Mouse (Mus musculus) frontal cortex, postnatal 14 days (tissue): ENCODE measurements around the gene Tnrc18.

Source experiments
- DNase-seq, 2 experiments: peaks; one replicate each; pipeline ENCODE4 v3.0.0; 2022; ENCODE audit warnings: low spot score in 2 of 2

Tnrc18 gene

GRCm38 (mm10) chr5:142778135-142778534 lies 39.3 kb downstream of the Tnrc18 start:
- no peak for DNase-seq

- DNase-seq = no peak
Measured at GRCm38 (mm10) chr5:142776080-142776479, 41.4 kb downstream of the Tnrc18 start.

GRCm38 (mm10) chr5:142774771-142775170 lies 42.7 kb downstream of the Tnrc18 start:
- no peak for DNase-seq

GRCm38 (mm10) chr5:142771964-142772363 lies 45.5 kb downstream of the Tnrc18 start:
- DNase-seq = no peak

GRCm38 (mm10) chr5:142771034-142771433 lies 46.4 kb downstream of the Tnrc18 start:
- DNase-seq = no peak

GRCm38 (mm10) chr5:142769641-142770040 lies 47.8 kb downstream of the Tnrc18 start:
- no peak for DNase-seq

- no peak for DNase-seq
Measured at GRCm38 (mm10) chr5:142768352-142769267, 48.9 kb downstream of the Tnrc18 start.

- peak; percentile 56 to 65 for DNase-seq
Measured at GRCm38 (mm10) chr5:142767937-142768336, 49.5 kb downstream of the Tnrc18 start.

- DNase-seq = no peak
Measured at GRCm38 (mm10) chr5:142766708-142767107, 50.8 kb downstream of the Tnrc18 start.

- DNase-seq = no peak
Measured at GRCm38 (mm10) chr5:142764889-142765288, 52.6 kb downstream of the Tnrc18 start.

- no peak for DNase-seq
Measured at GRCm38 (mm10) chr5:142764306-142764705, 53.2 kb downstream of the Tnrc18 start.

- DNase-seq = no peak
Measured at GRCm38 (mm10) chr5:142762082-142762807, 55.2 kb downstream of the Tnrc18 start.

- peak; percentile 57 to 62 for DNase-seq
Measured at GRCm38 (mm10) chr5:142761326-142761983, 56.0 kb downstream of the Tnrc18 start.

- DNase-seq = no peak
Measured at GRCm38 (mm10) chr5:142759786-142760185, 57.7 kb downstream of the Tnrc18 start.

GRCm38 (mm10) chr5:142752241-142752640 lies 65.2 kb downstream of the Tnrc18 start:
- DNase-seq = no peak

- no peak for DNase-seq
Measured at GRCm38 (mm10) chr5:142750173-142750572, 67.3 kb downstream of the Tnrc18 start.

GRCm38 (mm10) chr5:142747026-142747629 lies 70.3 kb downstream of the Tnrc18 start:
- DNase-seq = no peak

GRCm38 (mm10) chr5:142739941-142740340 lies 77.5 kb downstream of the Tnrc18 start:
- no peak for DNase-seq

- DNase-seq = no peak
Measured at GRCm38 (mm10) chr5:142731916-142732315, 85.5 kb downstream of the Tnrc18 start.

GRCm38 (mm10) chr5:142730295-142730694 lies 87.2 kb downstream of the Tnrc18 start:
- DNase-seq = no peak

GRCm38 (mm10) chr5:142728301-142728700 lies 89.2 kb downstream of the Tnrc18 start:
- no peak for DNase-seq

GRCm38 (mm10) chr5:142726748-142727147 lies 90.7 kb downstream of the Tnrc18 start:
- DNase-seq = no peak
